Mouse (Mus musculus) hindbrain, embryonic 13.5 days (tissue): ENCODE data around the gene Osm. TPM values are rescaled to one million over a fixed set of nuclear protein-coding genes. Genes with fewer than 3 reads are reported as not detected.

ENCODE experiments used
- ATAC-seq: fragments of 200-750 bp; cut with Nextera tagmentation; 2 replicates; pipeline ENCODE4 v1.8.0; 2017; ENCODE audit warnings: moderate TSS enrichment; ENCODE audit not compliant: low FRiP score
- H3K27ac ChIP-seq: fragments of 300-500 bp; sonication (generic); 2 replicates; pipeline ENCODE4 v1.5.1; 2015; ENCODE audit warnings: inconsistent platforms, mild to moderate bottlenecking, moderate library complexity
- H3K27me3 ChIP-seq: fragments of 300-500 bp; sonication (generic); 2 replicates; pipeline ENCODE4 v1.6.1; 2015; ENCODE audit warnings: mild to moderate bottlenecking, inconsistent platforms
- H3K36me3 ChIP-seq: fragments of 300-500 bp; sonication (generic); 2 replicates; pipeline ENCODE4 v1.6.1; 2015; ENCODE audit warnings: mild to moderate bottlenecking, inconsistent platforms
- H3K4me1 ChIP-seq: fragments of 300-500 bp; sonication (generic); replicated peaks from 2 replicates; pipeline ENCODE4 v1.6.1; 2015; ENCODE audit warnings: inconsistent platforms
- H3K4me2 ChIP-seq: fragments of 300-500 bp; sonication (generic); 2 replicates; pipeline ENCODE4 v1.6.1; 2015; ENCODE audit warnings: inconsistent platforms, mild to moderate bottlenecking, moderate library complexity
- H3K4me3 ChIP-seq: fragments of 300-500 bp; sonication (generic); 2 replicates; pipeline ENCODE4 v1.5.1; 2015; ENCODE audit warnings: mild to moderate bottlenecking, inconsistent platforms
- H3K9ac ChIP-seq: fragments of 300-500 bp; sonication (generic); 2 replicates; pipeline ENCODE4 v1.6.1; 2015; ENCODE audit warnings: mild to moderate bottlenecking, inconsistent platforms
- H3K9me3 ChIP-seq: fragments of 300-500 bp; sonication (generic); 2 replicates; pipeline ENCODE4 v1.6.1; 2016; ENCODE audit warnings: inconsistent platforms
- WGBS: fragments of 180-500 bp; shearing (Covaris S2); methylation state at CpG from one replicate; pipeline ENCODE4 v1.1.7; 2015; 5-methylcytosine and 5-hydroxymethylcytosine counted together
- polyA plus RNA-seq: library from polyadenylated mRNA; unstranded; fragments of >200 nt; fragmentation: Nextera tagmentation; extraction: Ambion mirVana; gene quantifications from 2 replicates; pipeline ENCODE4 v1.2.1, GENCODE M21; 2015

The Osm gene
- polyA plus RNA-seq, 1 experiment from 2014 or later, result 0.14 TPM

GRCm38 (mm10) chr11:4217914-4218629 is 18.1 kb upstream of the Osm start, which contains the start of gene Castor1:
Gene Castor1 (plus strand): TSS chr11:4218225.
- peaks cover 42% of the 10 kb centered on the region for H3K27me3 ChIP-seq
- H3K9ac ChIP-seq, result peak within 1 kb of the TSS; percentile 69
- no peak within 1 kb of the TSS for H3K27ac ChIP-seq
- peaks cover 29% of the 10 kb centered on the region for H3K36me3 ChIP-seq
- peaks cover 11% of the 10 kb centered on the region for H3K4me1 ChIP-seq
- H3K4me3 ChIP-seq, result peak within 1 kb of the TSS; percentile 43
- H3K9me3 ChIP-seq, result no peaks in the 10 kb centered on the region
- peak; percentile 59 for ATAC-seq
- peak within 1 kb of the TSS; percentile 73 for H3K4me2 ChIP-seq
- WGBS, result 2% methylated on average over 56 of the region's 56 CpGs

- H3K4me1 ChIP-seq, result peaks cover 11% of the 10 kb centered on the region
- WGBS, result 7% methylated on average over 6 of the region's 6 CpGs
- H3K27ac ChIP-seq, result no peak overlapping the region
- peak overlapping the region; percentile 73 for H3K4me2 ChIP-seq
- H3K4me3 ChIP-seq, result peak overlapping the region; percentile 43
- H3K27me3 ChIP-seq, result peaks cover 42% of the 10 kb centered on the region
- H3K36me3 ChIP-seq, result peaks cover 23% of the 10 kb centered on the region
- peak overlapping the region; percentile 69 for H3K9ac ChIP-seq
- no peaks in the 10 kb centered on the region for H3K9me3 ChIP-seq
- no peak for ATAC-seq
These were observed 17.6 kb upstream of the Osm start for GRCm38 (mm10) chr11:4218637-4219036.

- 14% methylated on average over 2 of the region's 2 CpGs for WGBS
- Histone ChIP-seq H3K27me3 (peaks cover 42% of the 10 kb centered on the region), H3K4me3 (no peak overlapping the region), H3K9ac (no peak overlapping the region), H3K4me2 (no peak overlapping the region), H3K27ac (no peak overlapping the region), H3K9me3 (no peaks in the 10 kb centered on the region), H3K4me1 (peaks cover 11% of the 10 kb centered on the region), H3K36me3 (peaks cover 16% of the 10 kb centered on the region)
- no peak for ATAC-seq
These were observed 16.9 kb upstream of the Osm start for GRCm38 (mm10) chr11:4219317-4219751.

- no peak overlapping the region for H3K9ac ChIP-seq
- no peak for ATAC-seq
- no peak overlapping the region for H3K4me2 ChIP-seq
- H3K9me3 ChIP-seq, result no peaks in the 10 kb centered on the region
- peaks cover 42% of the 10 kb centered on the region for H3K27me3 ChIP-seq
- WGBS, result 69% methylated on average over 9 of the region's 9 CpGs
- H3K4me3 ChIP-seq, result no peak overlapping the region
- H3K36me3 ChIP-seq, result peaks cover 10% of the 10 kb centered on the region
- peaks cover 11% of the 10 kb centered on the region for H3K4me1 ChIP-seq
- no peak overlapping the region for H3K27ac ChIP-seq
These were observed 16.3 kb upstream of the Osm start for GRCm38 (mm10) chr11:4219908-4220307.

GRCm38 (mm10) chr11:4220443-4221400 is 15.5 kb upstream of the Osm start:
- Histone ChIP-seq H3K9ac (no peak overlapping the region), H3K27me3 (peaks cover 42% of the 10 kb centered on the region), H3K4me3 (no peak overlapping the region), H3K27ac (no peak overlapping the region), H3K4me2 (no peak overlapping the region), H3K36me3 (peaks cover 2% of the 10 kb centered on the region), H3K9me3 (no peaks in the 10 kb centered on the region), H3K4me1 (peaks cover 11% of the 10 kb centered on the region)
- WGBS, result 47% methylated on average over 28 of the region's 28 CpGs
- no peak for ATAC-seq

- 80% methylated on average over 17 of the region's 17 CpGs for WGBS
- Histone ChIP-seq H3K36me3 (no peaks in the 10 kb centered on the region), H3K4me1 (peaks cover 11% of the 10 kb centered on the region), H3K27me3 (peaks cover 38% of the 10 kb centered on the region), H3K27ac (no peak overlapping the region), H3K9me3 (no peaks in the 10 kb centered on the region), H3K4me2 (no peak overlapping the region), H3K4me3 (no peak overlapping the region), H3K9ac (no peak overlapping the region)
- ATAC-seq, result no peak
These were observed 13.9 kb upstream of the Osm start for GRCm38 (mm10) chr11:4222046-4222950.

- H3K27me3 ChIP-seq, result peaks cover 25% of the 10 kb centered on the region
- no peaks in the 10 kb centered on the region for H3K36me3 ChIP-seq
- no peak overlapping the region for H3K9ac ChIP-seq
- no peak overlapping the region for H3K27ac ChIP-seq
- no peak overlapping the region for H3K4me3 ChIP-seq
- H3K4me1 ChIP-seq, result peaks cover 1% of the 10 kb centered on the region
- WGBS, result 37% methylated on average over 6 of the region's 7 CpGs
- no peak overlapping the region for H3K4me2 ChIP-seq
- ATAC-seq, result no peak
- H3K9me3 ChIP-seq, result no peaks in the 10 kb centered on the region
These were observed 12.6 kb upstream of the Osm start for GRCm38 (mm10) chr11:4223393-4224188.

- H3K4me2 ChIP-seq, result no peak overlapping the region
- H3K27ac ChIP-seq, result no peak overlapping the region
- no peaks in the 10 kb centered on the region for H3K36me3 ChIP-seq
- 45% methylated on average over 2 of the region's 2 CpGs for WGBS
- no peaks in the 10 kb centered on the region for H3K4me1 ChIP-seq
- no peak for ATAC-seq
- H3K9ac ChIP-seq, result no peak overlapping the region
- no peaks in the 10 kb centered on the region for H3K9me3 ChIP-seq
- no peak overlapping the region for H3K4me3 ChIP-seq
- H3K27me3 ChIP-seq, result peaks cover 18% of the 10 kb centered on the region
These were observed 12.0 kb upstream of the Osm start for GRCm38 (mm10) chr11:4224223-4224622.

- ATAC-seq, result no peak
- WGBS, result 86% methylated on average over 5 of the region's 5 CpGs
- Histone ChIP-seq H3K9ac (no peak overlapping the region), H3K4me2 (no peak overlapping the region), H3K9me3 (no peaks in the 10 kb centered on the region), H3K4me3 (no peak overlapping the region), H3K36me3 (no peaks in the 10 kb centered on the region), H3K27ac (no peak overlapping the region), H3K27me3 (peaks cover 3% of the 10 kb centered on the region; the same call in 1 of the 2 replicates), H3K4me1 (no peaks in the 10 kb centered on the region)
These were observed 9.5 kb upstream of the Osm start for GRCm38 (mm10) chr11:4226569-4227325.

- ATAC-seq, result no peak
- Histone ChIP-seq H3K27me3 (no peaks in the 10 kb centered on the region), H3K9ac (no peak overlapping the region), H3K36me3 (no peaks in the 10 kb centered on the region), H3K4me3 (no peak overlapping the region), H3K4me1 (no peaks in the 10 kb centered on the region), H3K4me2 (no peak overlapping the region), H3K27ac (no peak overlapping the region), H3K9me3 (no peaks in the 10 kb centered on the region)
- 50% methylated on average over 8 of the region's 8 CpGs for WGBS
These were observed 7.8 kb upstream of the Osm start for GRCm38 (mm10) chr11:4228463-4228862.

- no peaks in the 10 kb centered on the region for H3K36me3 ChIP-seq
- no peak for ATAC-seq
These were observed 6.4 kb upstream of the Osm start for GRCm38 (mm10) chr11:4229841-4230240.

More at GRCm38 (mm10) chr11:4229841-4230240, 6.4 kb upstream of the Osm start:
- Histone ChIP-seq H3K27me3 (no peaks in the 10 kb centered on the region), H3K9me3 (no peaks in the 10 kb centered on the region), H3K9ac (no peak overlapping the region), H3K4me2 (no peak overlapping the region), H3K4me3 (no peak overlapping the region), H3K27ac (no peak overlapping the region), H3K4me1 (no peaks in the 10 kb centered on the region)
- 62% methylated on average over 4 of the region's 4 CpGs for WGBS
